Mouse (Mus musculus): ENCODE data around the gene Ptprb.

Ptprb gene

GRCm38 (mm10) chr10:116296439-116296838 lies 21.1 kb downstream of the Ptprb start:
- no peak for DNase-seq (ENCODE audit: low read depth, low spot score)

GRCm38 (mm10) chr10:116297854-116298253 lies 22.5 kb downstream of the Ptprb start:
- no peak for DNase-seq (ENCODE audit: low read depth, low spot score)

- no peak for DNase-seq (ENCODE audit: low read depth, low spot score)
Measured at GRCm38 (mm10) chr10:116300824-116301223, 25.5 kb downstream of the Ptprb start.

- peak; percentile 40 for DNase-seq (ENCODE audit: low read depth, low spot score)
Measured at GRCm38 (mm10) chr10:116301258-116301657, 25.9 kb downstream of the Ptprb start.

GRCm38 (mm10) chr10:116304355-116304754 lies 29.0 kb downstream of the Ptprb start:
- DNase-seq (ENCODE audit: low read depth, low spot score): no peak

- no peak for DNase-seq (ENCODE audit: low read depth, low spot score)
Measured at GRCm38 (mm10) chr10:116309460-116309859, 34.1 kb downstream of the Ptprb start.

GRCm38 (mm10) chr10:116310516-116311210 lies 35.3 kb downstream of the Ptprb start:
- no peak for DNase-seq (ENCODE audit: low read depth, low spot score)

- peak; percentile 49 for DNase-seq (ENCODE audit: low read depth, low spot score)
Measured at GRCm38 (mm10) chr10:116319246-116319645, 43.9 kb downstream of the Ptprb start.

- DNase-seq (ENCODE audit: low read depth, low spot score): no peak
Measured at GRCm38 (mm10) chr10:116329086-116329485, 53.8 kb downstream of the Ptprb start.

GRCm38 (mm10) chr10:116330458-116330857 lies 55.1 kb downstream of the Ptprb start:
- DNase-seq (ENCODE audit: low read depth, low spot score): peak; percentile 46

GRCm38 (mm10) chr10:116330961-116331510 lies 55.7 kb downstream of the Ptprb start:
- DNase-seq (ENCODE audit: low read depth, low spot score): no peak

GRCm38 (mm10) chr10:116333666-116334065 lies 58.3 kb downstream of the Ptprb start:
- no peak for DNase-seq (ENCODE audit: low read depth, low spot score)

- no peak for DNase-seq (ENCODE audit: low read depth, low spot score)
Measured at GRCm38 (mm10) chr10:116334120-116334519, 58.8 kb downstream of the Ptprb start.

GRCm38 (mm10) chr10:116335328-116335727 lies 60.0 kb downstream of the Ptprb start:
- DNase-seq (ENCODE audit: low read depth, low spot score): no peak

GRCm38 (mm10) chr10:116341194-116341593 lies 65.9 kb downstream of the Ptprb start:
- DNase-seq (ENCODE audit: low read depth, low spot score): no peak

- no peak for DNase-seq (ENCODE audit: low read depth, low spot score)
Measured at GRCm38 (mm10) chr10:116346618-116347184, 71.4 kb downstream of the Ptprb start.

- no peak for DNase-seq (ENCODE audit: low read depth, low spot score)
Measured at GRCm38 (mm10) chr10:116349004-116349403, 73.7 kb downstream of the Ptprb start.

GRCm38 (mm10) chr10:116350532-116350931 lies 75.2 kb downstream of the Ptprb start:
- DNase-seq (ENCODE audit: low read depth, low spot score): no peak

GRCm38 (mm10) chr10:116354372-116354771 lies 79.0 kb downstream of the Ptprb start:
- no peak for DNase-seq (ENCODE audit: low read depth, low spot score)

GRCm38 (mm10) chr10:116362181-116362580 lies 86.9 kb downstream of the Ptprb start:
- no peak for DNase-seq (ENCODE audit: low read depth, low spot score)

- no peak for DNase-seq (ENCODE audit: low read depth, low spot score)
Measured at GRCm38 (mm10) chr10:116362645-116363044, 87.3 kb downstream of the Ptprb start.

GRCm38 (mm10) chr10:116364759-116365158 lies 89.4 kb downstream of the Ptprb start:
- no peak for DNase-seq (ENCODE audit: low read depth, low spot score)

Data from skeletal muscle tissue, adult 2 months (tissue).